Mouse (Mus musculus) lung, embryonic 15.5 days (tissue): ENCODE measurements around the gene Stom. TPM values are rescaled to one million over a fixed set of nuclear protein-coding genes. Genes with fewer than 3 reads are reported as not detected.

Source experiments
- ATAC-seq: fragments of 200-750 bp; cut with Nextera tagmentation; 2 replicates; pipeline ENCODE4 v1.8.0; 2017; ENCODE audit warnings: moderate number of reproducible peaks, borderline replicate concordance; ENCODE audit not compliant: low FRiP score, low TSS enrichment; ENCODE audit errors: extremely low read depth
- H3K27ac ChIP-seq: fragments of 300-500 bp; sonication (generic); 2 replicates; pipeline ENCODE4 v1.5.1; 2015; ENCODE audit warnings: moderate library complexity, mild to moderate bottlenecking, inconsistent platforms
- H3K27me3 ChIP-seq: fragments of 300-500 bp; sonication (generic); 2 replicates; pipeline ENCODE4 v1.6.1; 2015; ENCODE audit warnings: inconsistent platforms
- H3K36me3 ChIP-seq: fragments of 300-500 bp; sonication (generic); 2 replicates; pipeline ENCODE4 v1.6.1; 2015; ENCODE audit warnings: inconsistent platforms
- H3K4me1 ChIP-seq: fragments of 300-500 bp; sonication (generic); 2 replicates; pipeline ENCODE4 v1.6.1; 2015; ENCODE audit warnings: inconsistent platforms
- H3K4me2 ChIP-seq: fragments of 300-500 bp; sonication (generic); 2 replicates; pipeline ENCODE4 v1.6.1; 2015; ENCODE audit warnings: inconsistent platforms, mild to moderate bottlenecking, moderate library complexity
- H3K4me3 ChIP-seq: fragments of 300-500 bp; sonication (generic); 2 replicates; pipeline ENCODE4 v1.5.1; 2015; ENCODE audit warnings: mild to moderate bottlenecking, inconsistent platforms
- H3K9ac ChIP-seq: fragments of 300-500 bp; sonication (generic); 2 replicates; pipeline ENCODE4 v1.6.1; 2015; ENCODE audit warnings: inconsistent platforms
- H3K9me3 ChIP-seq: fragments of 300-500 bp; sonication (generic); 2 replicates; pipeline ENCODE4 v1.6.1; 2016; ENCODE audit warnings: inconsistent platforms
- WGBS: fragments of 180-500 bp; shearing (Covaris S2); methylation state at CpG from one replicate; pipeline ENCODE4 v1.1.7; 2015; 5-methylcytosine and 5-hydroxymethylcytosine counted together
- polyA plus RNA-seq: library from polyadenylated mRNA; unstranded; fragments of >200 nt; fragmentation: Nextera tagmentation; extraction: Ambion mirVana; gene quantifications from 2 replicates; pipeline ENCODE4 v1.2.1, GENCODE M21; 2015

Gene Stom
- polyA plus RNA-seq, 1 experiment from 2014 or later = 53.4 TPM

- H3K4me2 ChIP-seq = no peak overlapping the region
- no peaks in the 10 kb centered on the region for H3K27me3 ChIP-seq
- ATAC-seq = no peak
- peaks cover 75% of the 10 kb centered on the region for H3K4me1 ChIP-seq
- no peaks in the 10 kb centered on the region for H3K9me3 ChIP-seq
- WGBS = 59% methylated on average over 4 of the region's 4 CpGs
- H3K27ac ChIP-seq = peak overlapping the region; percentile 58; the same call in 1 of the 2 replicates
- no peak overlapping the region for H3K9ac ChIP-seq
- H3K36me3 ChIP-seq = no peaks in the 10 kb centered on the region
- no peak overlapping the region for H3K4me3 ChIP-seq
These were observed 67.0 kb downstream of the Stom start for GRCm38 (mm10) chr2:35269716-35270260.

- Histone ChIP-seq H3K4me2 (no peak overlapping the region), H3K36me3 (no peaks in the 10 kb centered on the region), H3K27ac (peak overlapping the region; percentile 89), H3K9me3 (no peaks in the 10 kb centered on the region), H3K4me1 (peaks cover 78% of the 10 kb centered on the region), H3K9ac (no peak overlapping the region), H3K27me3 (no peaks in the 10 kb centered on the region), H3K4me3 (no peak overlapping the region)
- 74% methylated on average over 6 of the region's 6 CpGs for WGBS
- ATAC-seq = no peak
These were observed 67.6 kb downstream of the Stom start for GRCm38 (mm10) chr2:35269136-35269535.

GRCm38 (mm10) chr2:35267876-35268566 lies 68.8 kb downstream of the Stom start:
- peak overlapping the region; percentile 89 for H3K27ac ChIP-seq
- no peaks in the 10 kb centered on the region for H3K27me3 ChIP-seq
- 40% methylated on average over 10 of the region's 10 CpGs for WGBS
- no peak for ATAC-seq
- peaks cover 67% of the 10 kb centered on the region for H3K4me1 ChIP-seq
- no peak overlapping the region for H3K4me3 ChIP-seq
- H3K9ac ChIP-seq = no peak overlapping the region
- H3K4me2 ChIP-seq = peak overlapping the region; percentile 14; the same call in 1 of the 2 replicates
- no peaks in the 10 kb centered on the region for H3K36me3 ChIP-seq
- no peaks in the 10 kb centered on the region for H3K9me3 ChIP-seq

- no peaks in the 10 kb centered on the region for H3K36me3 ChIP-seq
- no peak overlapping the region for H3K9ac ChIP-seq
- WGBS = 57% methylated on average over 13 of the region's 13 CpGs
- no peak overlapping the region for H3K4me3 ChIP-seq
- H3K27ac ChIP-seq = peak overlapping the region; percentile 89
- H3K4me2 ChIP-seq = peak overlapping the region; percentile 14; the same call in 1 of the 2 replicates
- peaks cover 64% of the 10 kb centered on the region for H3K4me1 ChIP-seq
- H3K9me3 ChIP-seq = no peaks in the 10 kb centered on the region
- H3K27me3 ChIP-seq = no peaks in the 10 kb centered on the region
- peak; percentile 64 for ATAC-seq
These were observed 69.5 kb downstream of the Stom start for GRCm38 (mm10) chr2:35267156-35267875.

GRCm38 (mm10) chr2:35266251-35266905 lies 70.4 kb downstream of the Stom start:
- Histone ChIP-seq H3K4me1 (peaks cover 56% of the 10 kb centered on the region), H3K4me3 (no peak overlapping the region), H3K4me2 (0 out of 2 replicates have a peak overlapping the region, but pooled peaks have one; percentile 11), H3K9me3 (no peaks in the 10 kb centered on the region), H3K27ac (peak overlapping the region; percentile 89), H3K9ac (no peak overlapping the region), H3K36me3 (no peaks in the 10 kb centered on the region), H3K27me3 (no peaks in the 10 kb centered on the region)
- ATAC-seq = no peak
- whole genome bisulfite sequencing = 65% methylated on average over 9 of the region's 9 CpGs

- WGBS = 65% methylated on average over 8 of the region's 8 CpGs
- H3K27me3 ChIP-seq = no peaks in the 10 kb centered on the region
- ATAC-seq = no peak
- H3K4me2 ChIP-seq = no peak overlapping the region
- peak overlapping the region; percentile 49 for H3K27ac ChIP-seq
- H3K36me3 ChIP-seq = no peaks in the 10 kb centered on the region
- no peak overlapping the region for H3K9ac ChIP-seq
- H3K4me1 ChIP-seq = peaks cover 54% of the 10 kb centered on the region
- H3K9me3 ChIP-seq = no peaks in the 10 kb centered on the region
- H3K4me3 ChIP-seq = no peak overlapping the region
These were observed 71.0 kb downstream of the Stom start for GRCm38 (mm10) chr2:35265775-35266174.

- ATAC-seq = peak; percentile 20; the same call in 1 of the 2 replicates
- Histone ChIP-seq H3K9me3 (no peaks in the 10 kb centered on the region), H3K9ac (no peak overlapping the region), H3K27me3 (no peaks in the 10 kb centered on the region), H3K27ac (peak overlapping the region; percentile 49), H3K4me2 (no peak overlapping the region), H3K4me3 (no peak overlapping the region), H3K4me1 (peaks cover 51% of the 10 kb centered on the region), H3K36me3 (no peaks in the 10 kb centered on the region)
- 32% methylated on average over 8 of the region's 8 CpGs for WGBS
These were observed 71.5 kb downstream of the Stom start for GRCm38 (mm10) chr2:35265296-35265695.

- peaks cover 51% of the 10 kb centered on the region for H3K4me1 ChIP-seq
These were observed 72.7 kb downstream of the Stom start for GRCm38 (mm10) chr2:35264095-35264494.

More at GRCm38 (mm10) chr2:35264095-35264494, 72.7 kb downstream of the Stom start:
- H3K27me3 ChIP-seq = no peaks in the 10 kb centered on the region
- H3K4me3 ChIP-seq = no peak overlapping the region
- H3K9me3 ChIP-seq = no peaks in the 10 kb centered on the region
- no peak overlapping the region for H3K4me2 ChIP-seq
- H3K9ac ChIP-seq = no peak overlapping the region
- no peak overlapping the region for H3K27ac ChIP-seq
- 64% methylated on average over 1 of the region's 1 CpGs for WGBS
- no peak for ATAC-seq
- H3K36me3 ChIP-seq = no peaks in the 10 kb centered on the region

Other genes starting within 250 kb of the Stom start
- gene AI182371, start 235.4 kb downstream of the Stom start, polyA plus RNA-seq = 0.30 and 0.66 TPM in 2 replicates
- 25.5 and 26.3 TPM in 2 replicates for gene Cntrl, start 227.5 kb downstream of the Stom start, polyA plus RNA-seq
- 315 and 333 TPM in 2 replicates for gene Rab14, start 135.9 kb downstream of the Stom start, polyA plus RNA-seq
- 170 and 187 TPM in 2 replicates for gene Gsn, start 80.6 kb downstream of the Stom start, polyA plus RNA-seq
- gene 4930568D16Rik, start 30.8 kb upstream of the Stom start, polyA plus RNA-seq = not detected in 2 replicates
- not detected in 2 replicates for gene 4930402F06Rik, start 60.2 kb upstream of the Stom start, polyA plus RNA-seq
- gene Ggta1, start 126.3 kb upstream of the Stom start, polyA plus RNA-seq = 19.6 and 20.8 TPM in 2 replicates
- 54.2 and 60.2 TPM in 2 replicates for gene Dab2ip, start 221.3 kb upstream of the Stom start, polyA plus RNA-seq